Mouse (Mus musculus): ENCODE results near the gene Casc1.

Gene Casc1

DNA sequence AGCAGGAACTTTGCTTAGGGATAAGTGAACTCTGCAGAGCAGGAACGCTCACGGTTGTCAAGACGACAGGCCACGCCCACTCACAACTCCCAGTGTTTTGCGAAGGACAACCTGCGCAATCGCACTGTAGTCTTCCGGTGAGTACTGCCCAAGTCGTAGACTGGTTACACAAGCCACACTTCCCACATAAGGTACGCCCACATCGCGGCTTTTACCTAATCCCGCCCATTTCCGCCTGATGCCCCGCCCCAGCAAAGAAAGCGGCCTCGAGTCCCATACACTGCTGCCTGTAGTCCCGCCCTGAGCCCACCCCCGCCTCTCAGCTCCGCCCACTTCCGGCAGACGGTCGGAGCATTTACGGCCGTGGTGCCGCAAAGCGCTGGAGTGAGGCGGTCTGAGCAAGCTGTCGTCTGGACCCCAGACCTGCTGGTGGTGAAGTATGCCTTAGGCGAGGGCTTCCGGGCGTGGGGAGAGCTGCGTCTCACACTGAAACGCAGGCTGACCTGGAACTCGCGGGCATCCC lies at the start of gene Casc1, which contains the start of gene Etfrf1:
TSS of gene Casc1 (minus strand) at position 190 of the 523 bp plus-strand sequence.
TSS of gene Etfrf1 (plus strand) at position 319 of the 523 bp plus-strand sequence.
- DNase-seq, result peak; percentile 98

- no peak for DNase-seq
These were observed 45.9 kb upstream of the Casc1 start for GRCm38 (mm10) chr6:145256701-145257073.

- no peak for DNase-seq
These were observed 45.3 kb upstream of the Casc1 start for GRCm38 (mm10) chr6:145255952-145256700.

GRCm38 (mm10) chr6:145250820-145251219 lies 40.0 kb upstream of the Casc1 start:
- DNase-seq, result no peak

DNA sequence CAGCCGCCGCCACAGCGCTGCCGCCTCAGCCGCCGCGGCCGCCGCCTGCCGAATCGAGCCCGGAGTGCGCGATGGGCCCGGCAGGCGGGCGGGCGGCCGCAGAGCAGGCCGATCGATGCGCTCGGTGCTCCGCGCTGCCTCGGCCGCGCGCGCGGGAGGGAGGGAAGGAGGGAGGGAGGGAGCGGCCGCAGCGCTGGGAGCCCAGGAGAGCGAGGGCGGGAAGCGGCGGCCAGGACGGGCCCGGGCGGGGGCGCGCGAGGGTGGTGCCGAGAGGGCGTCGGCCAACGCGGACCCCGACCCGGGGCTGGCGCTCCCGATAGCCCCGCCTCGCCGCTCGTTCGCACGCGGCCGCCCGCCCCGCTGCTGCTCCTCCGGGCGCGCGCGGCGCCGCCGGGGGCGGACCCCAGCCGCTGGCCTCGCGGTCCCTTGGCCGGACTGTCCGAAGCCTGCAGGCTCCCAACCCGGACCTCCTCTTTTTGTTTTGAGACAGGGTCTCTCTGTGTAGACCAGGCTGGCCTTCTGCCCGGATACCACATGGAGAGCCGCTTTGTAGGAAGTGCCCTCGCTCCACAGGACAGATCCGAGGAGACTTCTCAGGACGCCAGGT lies 39.5 kb upstream of the Casc1 start, which contains the start of gene Kras:
TSS of gene Kras (minus strand) at position 55 of the 607 bp plus-strand sequence.
- DNase-seq, result peak; percentile 94

GRCm38 (mm10) chr6:145249291-145250184 lies 38.7 kb upstream of the Casc1 start:
- peak; percentile 80 for DNase-seq

- no peak for DNase-seq
These were observed 37.1 kb upstream of the Casc1 start for GRCm38 (mm10) chr6:145247886-145248285.

DNA sequence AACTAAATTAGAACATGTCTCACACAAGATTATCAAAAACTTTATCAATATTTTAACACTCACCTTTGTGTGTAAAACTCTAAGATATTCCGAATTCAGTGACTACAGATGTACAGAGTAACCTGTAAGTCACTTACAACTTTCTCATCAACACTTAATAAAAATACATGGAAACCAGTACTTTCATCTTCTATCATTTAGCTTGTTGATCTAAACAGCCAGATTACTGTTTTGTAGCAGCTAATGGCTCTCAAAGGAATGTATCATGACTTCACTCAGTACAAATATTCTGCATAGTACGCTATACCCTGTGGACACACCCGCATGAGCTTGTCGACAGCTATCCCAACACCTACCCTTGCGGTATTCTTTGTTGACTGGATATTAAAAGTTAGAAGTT lies 36.0 kb upstream of the Casc1 start:
- no peak for DNase-seq

DNA sequence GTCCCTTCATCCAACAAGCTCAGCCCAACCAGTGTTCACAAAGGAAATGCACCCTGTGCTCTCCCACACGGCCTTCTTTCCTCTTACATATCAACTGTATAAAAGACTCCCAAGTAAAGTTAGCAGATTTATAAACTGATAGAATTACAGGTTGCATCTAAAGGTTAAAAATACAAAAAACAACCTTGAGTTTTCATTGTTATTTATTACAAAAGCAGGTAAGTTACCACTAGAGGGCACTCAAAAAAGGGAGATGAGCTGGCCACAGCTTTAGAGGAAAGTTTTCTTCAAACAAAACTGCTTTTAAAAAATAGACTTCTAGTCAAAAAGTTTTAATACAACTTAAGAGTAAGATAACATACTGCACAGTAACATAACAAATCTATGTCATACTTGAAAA lies 31.7 kb upstream of the Casc1 start:
- no peak for DNase-seq

- no peak for DNase-seq
These were observed 29.5 kb upstream of the Casc1 start for GRCm38 (mm10) chr6:145240285-145240684.

DNA sequence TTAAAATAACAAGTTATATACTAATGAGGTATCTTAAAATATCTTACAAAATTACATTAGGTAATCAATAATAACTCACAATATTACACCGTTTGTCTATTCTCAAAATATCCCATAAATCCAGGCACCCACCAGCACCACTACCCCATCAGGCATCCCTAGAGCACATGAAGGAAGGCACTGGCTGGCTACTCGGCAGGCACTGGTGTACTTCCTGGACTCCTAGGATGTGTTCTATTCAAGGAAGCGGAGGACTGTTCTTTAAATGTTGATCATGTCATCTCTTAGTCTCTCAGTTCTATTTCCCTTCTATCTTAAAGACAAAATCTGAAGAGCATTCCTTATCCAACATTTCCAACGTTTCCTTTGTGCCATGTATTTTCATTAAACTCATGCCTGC lies 26.3 kb upstream of the Casc1 start:
- DNase-seq, result no peak

DNA sequence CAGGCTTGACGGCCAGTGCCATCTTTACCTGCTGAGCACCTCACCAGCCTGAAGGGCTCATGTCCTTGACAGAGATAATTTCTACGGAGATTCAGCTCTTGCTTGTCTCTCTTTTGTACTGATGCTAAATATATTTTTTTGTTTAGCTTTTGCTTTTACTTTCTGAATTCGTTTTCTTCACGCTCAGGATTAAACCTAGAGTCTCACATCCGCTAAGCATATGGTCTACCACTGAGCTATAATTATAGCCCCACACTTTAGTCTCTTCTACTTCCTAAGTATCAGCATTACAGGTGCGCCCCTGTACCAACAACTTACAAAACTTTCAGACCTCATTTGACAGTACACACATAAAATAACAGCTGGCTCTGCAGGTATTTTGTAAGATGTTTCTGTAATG lies 24.6 kb upstream of the Casc1 start:
- DNase-seq, result no peak

GRCm38 (mm10) chr6:145234391-145234790 lies 23.6 kb upstream of the Casc1 start:
- no peak for DNase-seq

DNA sequence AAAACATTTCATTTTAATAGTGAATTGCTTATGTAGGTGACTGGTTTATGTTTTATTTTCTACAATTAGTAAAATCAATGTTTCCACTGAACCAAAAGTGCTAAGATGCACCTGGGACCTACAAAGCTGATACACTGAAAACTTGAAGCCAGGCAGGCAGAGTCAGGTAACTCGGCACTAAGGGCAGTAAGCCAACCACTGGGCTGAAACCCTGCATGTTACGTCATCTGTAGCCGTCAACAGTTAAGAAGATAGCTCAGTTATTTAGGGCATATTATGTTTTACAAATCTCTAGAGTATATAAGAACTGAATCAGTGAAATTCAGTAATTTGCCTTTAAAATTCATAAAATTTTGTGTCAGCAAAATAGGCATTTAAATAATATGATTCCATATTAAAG lies 15.5 kb upstream of the Casc1 start:
- DNase-seq, result no peak

DNA sequence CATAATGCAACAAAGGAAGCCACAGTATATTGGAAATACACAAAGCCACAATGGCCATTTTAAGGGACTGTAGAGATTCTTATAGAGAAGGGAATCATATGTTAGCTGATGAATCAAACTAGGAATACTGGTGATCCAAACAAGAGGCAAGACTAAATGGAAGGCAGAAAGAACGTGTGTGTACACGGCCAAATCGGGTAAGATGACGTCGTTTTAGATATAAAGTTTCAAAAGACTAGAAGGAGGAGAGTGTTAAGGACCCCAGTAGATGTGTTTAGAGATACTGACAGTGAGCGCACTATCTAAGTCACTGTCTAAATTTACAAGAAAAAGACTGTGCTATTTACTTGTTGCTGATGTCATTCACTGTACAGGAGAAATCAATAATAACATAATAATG lies 13.4 kb upstream of the Casc1 start:
- no peak for DNase-seq

DNA sequence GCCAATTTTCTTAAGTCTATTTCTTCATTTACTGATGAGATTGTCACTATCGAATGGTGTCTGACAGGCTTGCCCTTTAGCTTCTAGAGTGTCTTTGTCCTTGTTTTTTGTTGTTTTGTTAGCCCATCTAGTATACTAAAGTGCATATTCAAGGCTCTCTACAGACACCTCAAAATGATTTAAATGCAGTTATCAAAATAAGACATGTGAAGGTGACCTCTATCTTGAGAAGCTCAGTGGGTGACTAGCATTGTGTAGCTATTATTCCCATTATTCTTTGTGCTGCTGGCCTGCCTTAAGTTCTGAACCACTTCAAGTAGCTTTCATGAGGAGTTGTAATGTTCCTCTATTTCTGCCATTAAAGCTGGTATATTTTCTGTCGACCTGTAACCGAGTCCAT lies 5.0 kb upstream of the Casc1 start:
- no peak for DNase-seq

DNA sequence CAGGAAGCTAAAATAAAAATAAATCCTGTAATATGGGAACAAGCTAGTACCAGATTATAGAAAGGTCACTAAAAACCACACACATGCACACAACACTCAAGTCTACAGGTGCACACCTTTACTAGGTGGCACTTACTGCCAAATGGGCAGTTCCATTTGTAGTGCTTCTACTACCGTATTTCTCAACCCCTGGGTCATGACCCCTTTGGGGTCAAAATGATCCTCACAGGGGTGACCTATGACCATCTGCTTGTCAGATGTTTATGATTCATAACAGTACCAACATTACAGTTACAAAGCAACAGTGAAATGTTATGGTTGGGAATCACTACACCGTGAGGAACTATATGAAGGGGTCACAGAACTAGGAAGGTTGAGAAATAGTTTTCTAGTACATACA lies 3.1 kb upstream of the Casc1 start:
- DNase-seq, result no peak

DNA sequence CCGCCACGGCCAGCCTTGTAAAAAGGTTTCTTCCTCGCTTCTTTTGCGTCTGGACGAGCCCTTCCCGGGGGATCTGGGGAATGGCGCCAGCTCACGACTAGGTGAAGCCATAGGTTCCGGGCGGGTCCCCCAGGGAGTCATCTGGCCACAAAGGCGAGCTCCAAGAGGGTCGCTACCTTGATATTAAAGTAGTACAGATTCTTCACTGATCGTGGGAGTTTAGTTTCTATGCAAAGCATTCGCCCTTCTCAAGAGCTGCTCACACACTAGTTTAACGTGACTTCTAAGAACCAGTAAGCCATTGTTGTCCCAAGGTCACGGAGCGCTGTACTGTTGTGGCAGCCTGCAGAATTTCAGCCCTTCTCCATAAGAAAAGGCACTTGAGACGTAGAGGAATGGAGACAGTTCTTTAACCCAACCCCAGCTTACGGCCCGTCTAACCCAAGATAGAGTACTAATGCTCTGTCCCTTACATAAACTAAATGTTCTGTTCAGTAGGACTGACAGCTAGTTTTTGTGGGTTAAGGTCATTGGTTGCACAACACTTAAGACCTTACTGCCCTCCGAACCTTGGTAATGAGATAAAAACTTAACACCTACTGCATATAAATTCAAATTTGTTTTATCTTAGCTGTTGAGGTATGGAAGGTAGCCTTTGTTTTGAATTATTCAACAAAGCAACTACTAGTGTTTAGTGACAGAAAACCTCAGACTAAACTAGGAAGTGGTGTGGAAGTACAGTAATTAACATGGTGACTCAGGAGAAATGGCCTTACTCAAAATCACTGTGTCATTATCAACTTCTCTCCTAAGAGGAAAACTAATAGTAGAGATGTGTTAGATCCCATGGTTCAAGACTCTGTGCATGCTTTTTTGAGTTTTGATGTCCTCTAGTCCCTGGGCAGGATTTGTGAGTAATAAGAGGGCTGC lies 836 bp upstream of the Casc1 start:
- DNase-seq, result no peak

GRCm38 (mm10) chr6:145210056-145210680 lies 637 bp downstream of the Casc1 start:
- no peak for DNase-seq

- no peak for DNase-seq
These were observed 5.7 kb downstream of the Casc1 start for GRCm38 (mm10) chr6:145205142-145205541.

- no peak for DNase-seq
These were observed 6.4 kb downstream of the Casc1 start for GRCm38 (mm10) chr6:145204440-145204839.
